Mouse (Mus musculus) mature B cell (primary cell): Measurements from ENCODE around the gene Apol7c.
"Not testable (repeated sequence)": the region's sequence is repeated elsewhere in the genome, so short reads cannot be mapped to it uniquely, and the experiment has no call there.

Experiments
- in situ Hi-C: fragments of 300-500 bp; cut with MboI; formaldehyde crosslinking; loops from 2 replicates; pipeline ENCODE4 v1.14.3; 2019

Apol7c gene

DNA sequence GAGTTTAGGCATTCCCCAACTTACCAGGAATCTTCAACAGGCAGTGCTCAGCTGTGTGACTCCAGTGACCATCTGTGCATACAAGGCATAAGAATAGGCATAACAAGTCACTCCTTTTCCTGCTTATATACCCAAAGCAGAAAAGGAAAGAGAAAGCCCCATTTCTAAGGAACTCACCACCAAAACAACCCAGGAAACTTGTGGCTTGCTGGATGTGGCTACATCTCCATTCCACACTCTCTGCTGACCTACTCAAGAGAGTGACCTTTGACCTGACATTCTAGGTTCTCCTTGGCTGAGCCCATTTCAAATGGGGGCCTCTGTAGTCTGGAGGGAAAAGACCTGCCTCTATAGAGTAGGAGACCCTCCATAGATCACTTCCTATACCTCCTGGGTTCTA is at the start of gene Apol7c:
TSS of gene Apol7c (minus strand) at position 101 of the 400 bp plus-strand sequence.
- in situ Hi-C loops, result no loop called here

GRCm38 (mm10) chr15:77581681-77582080 is 48.6 kb upstream of the Apol7c start:
- in situ Hi-C loops, result no loop called here

DNA sequence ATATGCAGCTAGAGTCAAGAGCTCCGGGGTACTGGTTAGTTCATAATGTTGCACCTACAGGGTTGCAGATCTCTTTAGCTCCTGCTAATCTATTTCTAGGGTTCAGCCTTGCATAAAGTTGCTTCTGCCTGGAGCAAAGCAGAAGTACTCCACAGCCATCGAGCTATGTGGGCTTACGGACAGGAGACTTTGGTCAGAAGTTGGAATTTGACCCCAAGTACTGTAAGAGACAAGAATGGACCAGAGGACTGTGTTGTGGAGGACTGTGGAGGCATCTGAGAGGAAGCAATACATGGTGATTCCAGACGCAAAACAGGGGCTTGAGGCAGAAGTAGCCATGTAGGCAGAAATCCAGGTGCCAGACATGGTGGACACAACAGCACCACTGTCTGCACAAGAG is 46.2 kb upstream of the Apol7c start:
- in situ Hi-C loops, result no loop called here

GRCm38 (mm10) chr15:77578801-77579200 is 45.7 kb upstream of the Apol7c start:
- in situ Hi-C loops, result no loop called here

DNA sequence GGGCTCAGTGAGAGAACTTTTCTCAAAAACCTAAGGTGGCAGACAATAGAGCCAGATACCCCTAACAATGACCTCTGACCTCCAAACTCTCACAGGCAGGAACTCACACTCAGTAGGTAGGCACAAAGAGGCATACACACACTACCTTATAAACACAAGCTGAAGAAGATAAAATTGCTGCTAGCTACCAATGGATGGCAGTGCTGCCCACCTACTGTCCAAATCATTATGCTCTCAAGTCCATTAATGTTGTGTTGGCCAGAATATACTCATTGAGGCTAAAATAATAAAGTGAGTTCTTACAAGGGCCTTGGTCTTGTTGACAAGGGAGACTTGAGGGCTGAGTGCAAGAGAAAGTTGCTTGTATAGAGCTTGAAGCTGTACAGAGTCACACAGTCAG is 30.1 kb upstream of the Apol7c start:
- in situ Hi-C loops, result no loop called here

- in situ Hi-C loops, result no loop called here
These were observed 28.7 kb upstream of the Apol7c start, which contains the start of gene 1700025B11Rik for GRCm38 (mm10) chr15:77561792-77562191. 1700025B11Rik (minus strand) TSS chr15:77561892.

DNA sequence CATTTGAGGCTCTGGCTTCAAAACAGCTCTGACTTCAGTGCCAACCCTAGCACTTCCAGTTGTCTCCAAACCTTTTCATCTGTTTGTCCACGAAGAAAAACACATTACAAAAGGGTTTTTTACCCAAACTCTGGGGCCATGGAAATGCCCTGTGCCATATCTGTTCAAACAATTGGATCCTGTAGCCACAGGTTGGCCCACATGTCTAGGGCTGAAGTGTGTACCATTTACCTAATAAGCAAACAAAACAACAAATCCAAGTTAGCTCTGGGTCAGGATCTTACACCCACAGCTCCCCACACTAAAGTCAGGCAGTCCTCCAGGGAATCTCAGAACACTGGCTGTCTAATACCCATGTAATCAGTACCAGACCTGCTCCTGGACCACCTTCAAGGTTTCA is 6.1 kb upstream of the Apol7c start:
- in situ Hi-C loops, result not testable (repeated sequence)

DNA sequence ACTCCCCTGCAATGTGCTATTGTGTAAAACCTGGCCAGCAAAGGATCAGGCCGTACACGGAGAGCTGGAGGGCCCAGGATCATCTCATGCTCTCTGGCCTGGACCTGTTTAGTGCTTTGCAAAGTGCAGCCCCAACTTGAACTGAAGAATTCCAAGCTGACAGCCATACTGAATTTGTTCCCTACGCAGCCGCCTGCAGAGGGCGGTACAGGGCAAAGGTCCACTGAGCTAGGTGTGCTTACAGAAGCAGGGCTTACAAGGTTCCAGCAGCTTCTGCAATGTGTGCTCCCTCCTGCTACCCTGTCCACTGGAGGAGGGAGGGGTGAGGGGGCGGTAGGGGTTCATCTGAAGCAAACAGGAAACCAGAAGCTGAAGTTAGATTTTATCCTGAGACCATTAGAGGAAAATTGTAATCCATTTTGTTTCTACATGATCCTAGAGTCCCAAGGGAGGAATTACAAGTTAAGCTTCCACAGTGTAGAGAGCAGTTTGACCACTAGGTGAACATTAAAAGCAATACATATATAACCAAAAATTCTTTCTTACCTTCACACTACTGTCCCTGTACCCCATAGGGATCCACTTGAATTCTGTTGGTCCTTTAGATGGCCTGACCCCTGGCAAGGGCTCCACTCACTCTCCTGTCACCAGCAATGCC is 9.8 kb downstream of the Apol7c start:
- in situ Hi-C loops, result not testable (repeated sequence)

DNA sequence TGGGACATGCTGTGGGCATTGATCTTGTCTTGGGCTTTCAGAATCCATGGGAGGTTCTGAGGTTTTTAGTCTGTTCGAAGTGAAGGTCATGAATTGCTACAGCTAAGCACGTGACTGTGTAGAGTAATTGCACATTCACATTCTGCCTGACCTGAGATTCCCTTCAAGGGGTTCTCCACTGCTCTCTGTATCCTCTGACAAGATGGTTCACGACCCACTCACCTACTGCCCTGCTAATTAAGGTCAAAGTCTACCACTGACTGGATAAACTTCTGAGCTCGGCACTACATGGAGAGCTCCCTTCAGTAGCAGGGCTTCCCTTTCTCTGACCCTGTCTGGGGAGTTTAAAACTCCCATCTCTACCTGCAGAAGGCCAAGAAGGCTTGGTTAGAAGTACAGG is 12.5 kb downstream of the Apol7c start:
- in situ Hi-C loops, result not testable (repeated sequence)

DNA sequence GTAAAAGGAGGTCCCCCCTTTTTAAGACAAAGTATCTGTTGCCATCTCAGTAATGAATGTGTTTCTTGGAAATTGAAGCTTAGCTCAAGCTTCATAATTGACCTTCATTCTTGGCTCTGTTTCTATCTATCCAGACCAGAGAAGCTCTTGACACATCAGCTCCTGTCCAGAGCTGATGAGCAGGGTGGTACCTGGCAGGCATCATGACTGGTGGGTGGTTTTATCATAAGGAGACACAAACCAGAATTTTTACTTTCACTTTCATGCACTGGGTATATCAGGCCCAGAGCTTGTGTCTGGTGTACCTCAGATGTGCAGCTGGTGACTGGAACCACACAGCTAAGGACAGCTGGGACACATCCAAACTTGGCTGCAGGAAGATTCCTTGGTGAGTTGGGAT is 25.1 kb downstream of the Apol7c start, which contains the start of gene Apol11a:
TSS of gene Apol11a (plus strand) at position 306 of the 400 bp plus-strand sequence.
- in situ Hi-C loops, result not testable (repeated sequence)

- in situ Hi-C loops, result not testable (repeated sequence)
These were observed 38.4 kb downstream of the Apol7c start for GRCm38 (mm10) chr15:77494694-77495093.

DNA sequence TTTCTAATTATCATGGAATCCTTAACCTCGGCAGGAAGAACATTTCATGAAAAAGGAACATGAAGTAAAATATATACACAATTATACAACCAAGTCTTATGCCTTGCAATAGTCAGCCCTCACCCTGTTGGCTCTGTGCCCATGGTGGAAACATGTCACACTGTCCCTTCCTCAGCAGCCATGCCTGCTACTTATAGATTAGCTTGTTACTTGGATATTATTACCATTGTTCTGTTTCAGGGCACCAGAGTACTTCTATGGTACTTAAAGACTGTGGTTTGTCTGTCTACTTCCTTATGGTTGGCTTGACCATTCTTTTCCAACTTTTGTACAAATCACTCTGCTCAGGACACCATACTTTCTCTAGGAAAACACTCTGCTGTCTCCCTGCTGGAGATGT is 39.9 kb downstream of the Apol7c start:
- in situ Hi-C loops, result not testable (repeated sequence)

DNA sequence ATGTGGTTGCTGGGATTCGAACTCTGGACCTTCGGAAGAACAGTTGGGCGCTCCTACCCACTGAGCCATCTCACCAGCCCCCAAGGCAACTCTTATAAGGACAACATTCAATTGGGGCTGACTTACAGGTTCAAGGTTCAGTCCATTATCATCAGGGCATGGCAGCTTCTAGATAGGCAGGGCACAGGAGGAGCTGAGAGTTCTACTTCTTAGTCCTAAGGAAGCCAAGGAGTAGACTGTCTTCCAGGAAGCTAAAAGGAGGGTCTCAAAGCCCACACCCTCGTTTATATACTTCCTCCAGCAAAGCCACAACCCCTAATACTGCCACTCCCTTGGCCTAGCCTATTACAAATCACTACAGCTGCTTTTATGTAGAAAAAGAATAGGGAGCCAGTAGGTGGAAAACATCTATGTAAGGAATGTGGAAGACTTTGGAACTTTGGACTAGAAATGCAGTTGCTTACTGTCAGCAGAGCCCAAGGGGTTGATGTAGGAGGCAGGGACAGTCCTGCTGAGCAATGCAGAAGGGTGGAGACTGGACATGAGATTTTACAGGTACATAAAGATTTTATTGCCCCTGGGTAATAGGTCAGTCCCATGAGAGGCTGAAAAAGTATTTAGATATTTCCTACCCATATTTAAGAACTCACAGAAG is 50.8 kb downstream of the Apol7c start:
- in situ Hi-C loops, result no loop called here

DNA sequence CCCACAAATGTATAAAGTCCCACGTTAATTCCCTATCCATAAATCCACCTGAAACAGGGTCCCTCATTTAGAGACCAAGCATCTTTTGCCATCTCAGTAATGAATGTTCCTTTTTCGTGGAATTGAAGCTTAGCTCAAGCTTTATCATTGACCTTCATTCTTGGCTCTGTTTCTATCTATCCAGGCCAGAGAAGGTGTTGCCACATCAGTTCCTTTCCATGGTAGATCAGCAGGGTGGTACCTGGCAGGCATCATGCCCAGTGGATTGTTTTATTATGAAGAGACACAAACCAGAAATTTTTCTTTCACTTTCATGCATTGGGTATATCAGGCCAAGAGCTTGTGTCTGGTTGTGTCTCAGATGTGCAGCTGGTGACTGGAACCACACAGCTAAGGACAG is 56.4 kb downstream of the Apol7c start, which contains the start of gene Apol10a:
TSS of gene Apol10a (plus strand) at position 355 of the 400 bp plus-strand sequence.
- in situ Hi-C loops, result not testable (repeated sequence)
